Mouse (Mus musculus) CH12.LX (cell line): ENCODE results near the gene Scel. TPM values are rescaled to one million over a fixed set of nuclear protein-coding genes. Genes with fewer than 3 reads are reported as not detected.

Experiments used
- DNase-seq: peaks from one replicate; pipeline ENCODE4 v3.0.0-alpha.2; 2013; ENCODE audit errors: extremely low read depth
- H3K27ac ChIP-seq: 2 replicates; pipeline ENCODE4 v1.5.1; 2012; ENCODE audit warnings: low read depth, mild to moderate bottlenecking, control low read depth, moderate library complexity; ENCODE audit not compliant: insufficient read depth
- H3K27me3 ChIP-seq: replicated peaks from 2 replicates; pipeline ENCODE3; 2012; ENCODE audit warnings: inconsistent platforms
- H3K36me3 ChIP-seq, 2 experiments: replicated peaks in 1 of 2; 2 replicates each; pipeline versions ENCODE3 to v1.6.1; 2012; ENCODE audit warnings: inconsistent platforms in 1 of 2, low read length in 1 of 2, mild to moderate bottlenecking in 1 of 2, mixed read lengths in 1 of 2, moderate library complexity in 1 of 2; ENCODE audit not compliant: control insufficient read depth in 1 of 2, insufficient read depth in 1 of 2
- H3K4me1 ChIP-seq, 2 experiments: 2 replicates each; pipeline ENCODE4 v1.6.1; 2012; ENCODE audit warnings: inconsistent platforms in 1 of 2, moderate library complexity in 1 of 2; ENCODE audit not compliant: insufficient read depth in 2 of 2, control insufficient read depth in 1 of 2
- H3K4me2 ChIP-seq: 2 replicates; pipeline ENCODE4 v1.6.1; 2012; ENCODE audit warnings: low read depth, mild to moderate bottlenecking, control low read depth; ENCODE audit not compliant: poor library complexity, insufficient read depth, severe bottlenecking
- H3K4me3 ChIP-seq, 3 experiments: fragments of 150-350 bp in 1 of 3; sonication (generic) in 1 of 3; replicated peaks in 1 of 3; 2 replicates each; pipeline versions ENCODE3 to v1.5.1; 2011 to 2012; ENCODE audit warnings: low read depth in 2 of 3, low read length in 2 of 3, mild to moderate bottlenecking in 2 of 3, moderate library complexity in 2 of 3, control low read depth in 1 of 3, improper control_type of control experiment in 1 of 3, inconsistent platforms in 1 of 3, mixed read lengths in 1 of 3; ENCODE audit not compliant: poor library complexity in 1 of 3
- H3K79me2 ChIP-seq: replicated peaks from 2 replicates; pipeline ENCODE4 v1.6.1; 2012; ENCODE audit warnings: mild to moderate bottlenecking, moderate library complexity; ENCODE audit not compliant: control insufficient read depth, poor library complexity, insufficient read depth, severe bottlenecking; ENCODE audit errors: extremely low read depth
- H3K9ac ChIP-seq: 2 replicates; pipeline ENCODE4 v1.6.1; 2012; ENCODE audit warnings: low read depth, mild to moderate bottlenecking, control low read depth, moderate library complexity; ENCODE audit not compliant: insufficient read depth
- H3K9me3 ChIP-seq: replicated peaks from 2 replicates; pipeline ENCODE3; 2012; ENCODE audit warnings: low read length, inconsistent platforms, mixed read lengths
- BHLHE40 ChIP-seq: IDR thresholded peaks from 2 replicates; pipeline ENCODE4 v1.6.1; 2011; ENCODE audit warnings: mild to moderate bottlenecking, low read depth, low read length, improper control_type of control experiment
- CHD2 ChIP-seq: IDR thresholded peaks from 2 replicates; pipeline ENCODE4 v1.6.1; 2011; ENCODE audit warnings: low read length, improper control_type of control experiment
- CTCF ChIP-seq, 2 experiments: IDR thresholded peaks in 1 of 2; conservative IDR thresholded peaks in 1 of 2; 2 replicates each; pipeline ENCODE4 v1.5.1; 2011 to 2012; ENCODE audit warnings: low read depth in 2 of 2, low read length in 2 of 2, improper control_type of control experiment in 1 of 2, inconsistent platforms in 1 of 2, mild to moderate bottlenecking in 1 of 2, moderate library complexity in 1 of 2
- ELF1 ChIP-seq: IDR thresholded peaks from 2 replicates; pipeline ENCODE4 v1.6.1; 2014; ENCODE audit warnings: low read depth, mild to moderate bottlenecking, inconsistent platforms, low read length, improper control_type of control experiment
- IRF4 ChIP-seq: IDR thresholded peaks from 2 replicates; pipeline ENCODE4 v1.6.1; 2014; ENCODE audit warnings: low read depth, mild to moderate bottlenecking, inconsistent platforms, low read length, improper control_type of control experiment
- JUN ChIP-seq: IDR thresholded peaks from 2 replicates; pipeline ENCODE4 v1.6.1; 2011; ENCODE audit warnings: low read depth, mild to moderate bottlenecking, low read length, improper control_type of control experiment, moderate library complexity; ENCODE audit not compliant: insufficient read depth
- JUND ChIP-seq: conservative IDR thresholded peaks from 2 replicates; pipeline ENCODE4 v1.6.1; 2011; ENCODE audit warnings: low read depth, low read length, improper control_type of control experiment
- KAT2A ChIP-seq: IDR thresholded peaks from 2 replicates; pipeline ENCODE4 v1.6.1; 2012; ENCODE audit warnings: low read length, improper control_type of control experiment, inconsistent platforms; ENCODE audit not compliant: insufficient replicate concordance
- MAX ChIP-seq: IDR thresholded peaks from 2 replicates; pipeline ENCODE4 v1.6.1; 2011; ENCODE audit warnings: low read length, improper control_type of control experiment
- MAZ ChIP-seq: IDR thresholded peaks from 2 replicates; pipeline ENCODE4 v1.6.1; 2012; ENCODE audit warnings: low read depth, mild to moderate bottlenecking, inconsistent platforms, low read length, improper control_type of control experiment, moderate library complexity
- MEF2A ChIP-seq: IDR thresholded peaks from 2 replicates; pipeline ENCODE4 v1.6.1; 2014; ENCODE audit warnings: low read depth, mild to moderate bottlenecking, inconsistent platforms, low read length, improper control_type of control experiment, borderline replicate concordance
- POLR2AphosphoS2 ChIP-seq: IDR thresholded peaks from 2 replicates; pipeline ENCODE4 v1.6.1; 2011; ENCODE audit warnings: low read depth, low read length, improper control_type of control experiment
- RAD21 ChIP-seq: IDR thresholded peaks from 2 replicates; pipeline ENCODE4 v1.6.1; 2011; ENCODE audit warnings: low read depth, mild to moderate bottlenecking, low read length, improper control_type of control experiment, moderate library complexity
- SIN3A ChIP-seq: IDR thresholded peaks from 2 replicates; pipeline ENCODE4 v1.6.1; 2012; ENCODE audit warnings: low read length, improper control_type of control experiment, inconsistent platforms
- SMC3 ChIP-seq: IDR thresholded peaks from 2 replicates; pipeline ENCODE4 v1.6.1; 2011; ENCODE audit warnings: low read depth, low read length, improper control_type of control experiment
- TBP ChIP-seq: conservative IDR thresholded peaks from 2 replicates; pipeline ENCODE4 v1.6.1; 2011; ENCODE audit warnings: low read depth, low read length, improper control_type of control experiment
- UBTF ChIP-seq: IDR thresholded peaks from 2 replicates; pipeline ENCODE4 v1.6.1; 2012; ENCODE audit warnings: low read depth, mild to moderate bottlenecking, inconsistent platforms, low read length, improper control_type of control experiment, moderate library complexity
- USF2 ChIP-seq: conservative IDR thresholded peaks from 2 replicates; pipeline ENCODE4 v1.6.1; 2011; ENCODE audit warnings: low read depth, low read length, improper control_type of control experiment
- ZC3H11A ChIP-seq: IDR thresholded peaks from 2 replicates; pipeline ENCODE4 v1.6.1; 2012; ENCODE audit warnings: low read depth, mild to moderate bottlenecking, inconsistent platforms, low read length, improper control_type of control experiment
- ZKSCAN1 ChIP-seq: IDR thresholded peaks from 2 replicates; pipeline ENCODE4 v1.6.1; 2012; ENCODE audit warnings: low read depth, inconsistent platforms, low read length, improper control_type of control experiment, borderline replicate concordance
- dilution Hi-C: fragments of 300-500 bp; cut with MboI; formaldehyde crosslinking; loops from 2 replicates; pipeline ENCODE4 v1.14.3; 2020; ENCODE audit warnings: low sequenced_read_pairs; ENCODE audit not compliant: extremely low pct_unique_long_range_greater_than_20kb, extremely low pct_ligation_motif_present
- in situ Hi-C: fragments of 300-500 bp; cut with MboI; formaldehyde crosslinking; loops from 3 replicates; pipeline ENCODE4 v1.14.3; 2019; ENCODE audit warnings: low sequenced_read_pairs, low pct_ligation_motif_present, low pct_unique_long_range_greater_than_20kb, mixed read lengths
- polyA plus RNA-seq: library from polyadenylated mRNA; unstranded; fragments of >175 nt; gene quantifications from 2 replicates; pipeline ENCODE4 v1.2.1, GENCODE M21; 2012; ENCODE audit warnings: low read depth; ENCODE audit not compliant: insufficient read length
- total RNA-seq, 2 experiments: library from RNA; depleted of rRNA; stranded (reverse); fragments of 300-350 nt in 1 of 2; fragments of >200 nt in 1 of 2; gene quantifications; 2 replicates each; pipeline ENCODE4 v1.2.3; 2012 to 2014

The Scel gene
- total and polyA plus RNA-seq, 3 experiments = 0.04 to 0.31 (median 0.31) TPM

DNA sequence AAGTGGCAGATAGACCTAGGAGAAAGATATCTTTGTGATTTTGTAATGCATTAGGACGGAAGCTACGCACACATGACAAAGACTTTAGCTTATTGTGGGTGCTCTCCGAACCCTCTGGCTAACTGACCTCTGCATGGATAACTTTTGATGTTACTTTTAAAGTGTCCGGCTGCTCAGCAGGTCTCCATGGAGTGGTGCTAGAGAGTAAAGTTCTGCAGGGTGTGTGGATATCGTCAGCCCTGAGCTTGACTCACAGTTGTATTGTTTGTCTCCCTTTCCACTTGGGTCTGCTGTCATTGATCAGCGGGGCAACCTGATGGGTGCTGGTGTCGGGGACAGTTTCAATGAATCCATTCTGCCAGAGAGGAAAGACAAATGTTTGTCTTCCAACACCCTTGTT lies 33.7 kb upstream of the Scel start:
- peaks cover 13 to 36% of the 10 kb centered on the region in 2 experiments for H3K4me1 ChIP-seq
- no peak overlapping the region for H3K4me2 ChIP-seq
- dilution Hi-C loops (no loop called here), in situ Hi-C loops (no loop called here)
- H3K36me3 ChIP-seq = no peaks in the 10 kb centered on the region
- TF ChIP-seq KAT2A (no peak), MEF2A (0 out of 2 replicates have a peak, but pooled peaks have one; percentile 13), UBTF (no peak), IRF4 (no peak), RAD21 (peak; percentile 57), MAZ (no peak), USF2 (no peak), TBP (no peak), CTCF (conservative IDR thresholded peaks at IDR 0.05 in 1 of 2, IDR thresholded peaks at IDR 0.05 in 1 of 2; ENCODE audit: low read depth in 2 of 2, low read length in 2 of 2) (peak in 1 of 2 experiments; percentile 68; a peak in 2 of 4 replicates), SMC3 (peak; percentile 73)
- no peak overlapping the region for H3K27ac ChIP-seq
- H3K79me2 ChIP-seq = no peaks in the 10 kb centered on the region
- no peak overlapping the region for H3K4me3 ChIP-seq
- no peaks in the 10 kb centered on the region for H3K9me3 ChIP-seq
- H3K9ac ChIP-seq = no peak overlapping the region
- no peaks in the 10 kb centered on the region for H3K27me3 ChIP-seq
- peak; percentile 31 for DNase-seq

DNA sequence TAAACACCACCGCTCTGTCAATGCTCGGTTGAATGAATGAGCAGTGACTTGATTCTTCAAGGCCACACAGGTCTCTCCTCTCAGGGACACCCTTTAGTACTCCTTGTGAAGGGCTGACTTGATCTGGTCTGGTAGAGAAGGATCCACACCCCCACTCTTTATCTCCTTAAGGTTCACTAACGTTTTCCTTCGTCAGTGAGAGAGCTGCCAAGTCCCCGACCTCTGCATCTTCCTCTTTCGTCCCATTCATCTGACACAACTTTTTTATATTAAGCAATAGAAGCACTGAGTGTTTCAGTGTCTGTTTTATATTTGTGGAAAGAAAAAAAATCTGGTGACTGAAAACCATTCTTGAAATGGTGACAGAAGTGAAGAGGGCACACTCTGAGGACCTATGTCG lies 31.6 kb upstream of the Scel start:
- H3K27me3 ChIP-seq = no peaks in the 10 kb centered on the region
- H3K4me3 ChIP-seq = no peak overlapping the region
- peaks cover 12 to 30% of the 10 kb centered on the region in 2 experiments for H3K4me1 ChIP-seq
- H3K9ac ChIP-seq = no peak overlapping the region
- DNase-seq = no peak
- in situ Hi-C loops (loop anchor here (10.0 kb wide), 1 partner anchor 257 kb away; no protein-coding TSS in a partner anchor), dilution Hi-C loops (no loop called here)
- H3K9me3 ChIP-seq = no peaks in the 10 kb centered on the region
- no peaks in the 10 kb centered on the region for H3K79me2 ChIP-seq
- no peak overlapping the region for H3K27ac ChIP-seq
- TF ChIP-seq ZC3H11A = no peak
- no peaks in the 10 kb centered on the region for H3K36me3 ChIP-seq
- no peak overlapping the region for H3K4me2 ChIP-seq

DNA sequence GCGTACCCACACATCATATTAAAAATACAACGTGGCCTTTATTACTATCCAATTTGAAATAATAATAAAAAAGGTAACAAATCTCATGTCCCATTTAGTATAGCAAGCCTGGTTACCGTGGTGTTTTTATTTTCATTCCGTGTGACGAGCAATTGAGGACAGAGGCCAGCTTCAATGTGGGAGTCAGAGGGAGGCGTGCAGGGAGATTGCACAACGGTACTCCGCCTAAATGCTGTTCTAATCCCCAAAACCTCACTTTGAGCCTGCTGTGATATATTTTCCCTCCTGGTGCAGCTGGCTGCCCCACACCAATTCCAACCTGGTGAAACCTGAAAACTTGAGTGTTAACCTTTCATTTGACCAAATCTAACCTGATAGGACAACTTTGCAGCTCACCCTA lies 27.5 kb upstream of the Scel start:
- DNase-seq = no peak
- in situ Hi-C loops = loop anchor here (10.0 kb wide), 1 partner anchor 261 kb away; no protein-coding TSS in a partner anchor
- H3K4me3 ChIP-seq = no peak overlapping the region
- H3K27ac ChIP-seq = no peak overlapping the region
- dilution Hi-C loops = no loop called here
- H3K4me1 ChIP-seq = peaks cover 11 to 38% of the 10 kb centered on the region in 2 experiments
- no peaks in the 10 kb centered on the region for H3K27me3 ChIP-seq
- no peaks in the 10 kb centered on the region for H3K9me3 ChIP-seq
- no peaks in the 10 kb centered on the region for H3K79me2 ChIP-seq
- H3K36me3 ChIP-seq = no peaks in the 10 kb centered on the region
- H3K4me2 ChIP-seq = no peak overlapping the region
- TF ChIP-seq USF2 = no peak
- TF ChIP-seq BHLHE40 = no peak
- TF ChIP-seq CHD2 = no peak
- no peak for TF ChIP-seq JUN
- TF ChIP-seq TBP = no peak
- TF ChIP-seq ZKSCAN1 = no peak
- no peak for TF ChIP-seq ELF1
- TF ChIP-seq MAX = no peak
- TF ChIP-seq JUND = no peak
- no peak for TF ChIP-seq UBTF
- no peak for TF ChIP-seq IRF4
- TF ChIP-seq SMC3 = no peak
- TF ChIP-seq SIN3A = no peak
- TF ChIP-seq POLR2AphosphoS2 = no peak
- no peak overlapping the region for H3K9ac ChIP-seq
